Mouse (Mus musculus): Measurements from ENCODE around the gene Lyrm9. TPM values are rescaled to one million over a fixed set of nuclear protein-coding genes. Genes with fewer than 3 reads are reported as not detected.

Lyrm9 gene
- total and polyA plus RNA-seq, 3 experiments: 22.0 to 49.4 (median 35.3) TPM

GRCm38 (mm10) chr11:78830180-78830579 lies 3.8 kb downstream of the Lyrm9 start:
- H3K79me2 ChIP-seq (replicated peaks; ENCODE audit: control insufficient read depth, extremely low read depth, insufficient read depth, poor library complexity, severe bottlenecking): no peaks in the 10 kb centered on the region
- DNase-seq (ENCODE audit: extremely low read depth): no peak
- H3K27me3 ChIP-seq (replicated peaks): no peaks in the 10 kb centered on the region
- H3K4me2 ChIP-seq (ENCODE audit: insufficient read depth, low read depth, poor library complexity, severe bottlenecking): no peak overlapping the region
- no peak for TF ChIP-seq ZC3H11A (IDR thresholded peaks at IDR 0.05; ENCODE audit: low read depth, low read length)
- no peak for TF ChIP-seq CHD2 (IDR thresholded peaks at IDR 0.05; ENCODE audit: low read length)
- TF ChIP-seq NELFE (IDR thresholded peaks at IDR 0.05; ENCODE audit: low read depth, low read length): no peak
- no peak for TF ChIP-seq E2F4 (IDR thresholded peaks at IDR 0.05; ENCODE audit: insufficient replicate concordance, low read depth, low read length)
- TF ChIP-seq ELF1 (IDR thresholded peaks at IDR 0.05; ENCODE audit: low read depth, low read length): no peak
- TF ChIP-seq CTCF (conservative IDR thresholded peaks at IDR 0.05 in 1 of 2, IDR thresholded peaks at IDR 0.05 in 1 of 2; ENCODE audit: low read depth in 2 of 2, low read length in 2 of 2): no peak
- no peak for TF ChIP-seq JUND (conservative IDR thresholded peaks at IDR 0.05; ENCODE audit: low read depth, low read length)
- dilution Hi-C loops (cut with MboI; ENCODE audit: extremely low pct_ligation_motif_present, extremely low pct_unique_long_range_greater_than_20kb, low sequenced_read_pairs) (no loop called here), in situ Hi-C loops (cut with MboI; ENCODE audit: low pct_ligation_motif_present, low pct_unique_long_range_greater_than_20kb, low sequenced_read_pairs) (no loop called here)
- H3K36me3 ChIP-seq (replicated peaks in 1 of 2; ENCODE audit: control insufficient read depth in 1 of 2, insufficient read depth in 1 of 2, low read length in 1 of 2): peaks cover 0 to 16% of the 10 kb centered on the region in 2 experiments
- no peak overlapping the region for H3K9ac ChIP-seq (ENCODE audit: insufficient read depth, low read depth)
- H3K4me3 ChIP-seq (replicated peaks in 1 of 3; ENCODE audit: low read depth in 2 of 3, low read length in 2 of 3, poor library complexity in 1 of 3): no peak overlapping the region
- no peaks in the 10 kb centered on the region for H3K9me3 ChIP-seq (replicated peaks; ENCODE audit: low read length)
- H3K4me1 ChIP-seq (ENCODE audit: control insufficient read depth in 1 of 2, insufficient read depth in 2 of 2): peaks cover 3 to 24% of the 10 kb centered on the region in 2 experiments
- H3K27ac ChIP-seq (ENCODE audit: insufficient read depth, low read depth): no peak overlapping the region

GRCm38 (mm10) chr11:78831716-78832115 lies 5.3 kb downstream of the Lyrm9 start:
- Histone ChIP-seq H3K4me2 (ENCODE audit: insufficient read depth, low read depth, poor library complexity, severe bottlenecking) (no peak overlapping the region), H3K27me3 (replicated peaks) (no peaks in the 10 kb centered on the region), H3K36me3 (replicated peaks in 1 of 2; ENCODE audit: control insufficient read depth in 1 of 2, insufficient read depth in 1 of 2, low read length in 1 of 2) (peaks cover 0 to 25% of the 10 kb centered on the region in 2 experiments), H3K27ac (ENCODE audit: insufficient read depth, low read depth) (no peak overlapping the region), H3K9ac (ENCODE audit: insufficient read depth, low read depth) (no peak overlapping the region), H3K9me3 (replicated peaks; ENCODE audit: low read length) (no peaks in the 10 kb centered on the region), H3K4me1 (ENCODE audit: control insufficient read depth in 1 of 2, insufficient read depth in 2 of 2) (peaks cover 3 to 19% of the 10 kb centered on the region in 2 experiments), H3K4me3 (replicated peaks in 1 of 3; ENCODE audit: low read depth in 2 of 3, low read length in 2 of 3, poor library complexity in 1 of 3) (no peak overlapping the region), H3K79me2 (replicated peaks; ENCODE audit: control insufficient read depth, extremely low read depth, insufficient read depth, poor library complexity, severe bottlenecking) (no peaks in the 10 kb centered on the region)
- DNase-seq (ENCODE audit: extremely low read depth): no peak
- dilution Hi-C loops (cut with MboI; ENCODE audit: extremely low pct_ligation_motif_present, extremely low pct_unique_long_range_greater_than_20kb, low sequenced_read_pairs) (no loop called here), in situ Hi-C loops (cut with MboI; ENCODE audit: low pct_ligation_motif_present, low pct_unique_long_range_greater_than_20kb, low sequenced_read_pairs) (no loop called here)
- TF ChIP-seq JUN (IDR thresholded peaks at IDR 0.05; ENCODE audit: insufficient read depth, low read depth, low read length) (no peak), IRF4 (IDR thresholded peaks at IDR 0.05; ENCODE audit: low read depth, low read length) (no peak), HCFC1 (IDR thresholded peaks at IDR 0.05; ENCODE audit: low read depth, low read length) (no peak), MAFK (IDR thresholded peaks at IDR 0.05; ENCODE audit: insufficient replicate concordance, low read length) (no peak), MAX (IDR thresholded peaks at IDR 0.05; ENCODE audit: low read length) (no peak), NELFE (IDR thresholded peaks at IDR 0.05; ENCODE audit: low read depth, low read length) (no peak), ZNF384 (IDR thresholded peaks at IDR 0.05; ENCODE audit: low read depth, low read length) (no peak), CTCF (conservative IDR thresholded peaks at IDR 0.05 in 1 of 2, IDR thresholded peaks at IDR 0.05 in 1 of 2; ENCODE audit: low read depth in 2 of 2, low read length in 2 of 2) (no peak), GABPA (IDR thresholded peaks at IDR 0.05; ENCODE audit: insufficient replicate concordance, low read depth, low read length) (no peak), CHD1 (IDR thresholded peaks at IDR 0.05; ENCODE audit: low read depth, low read length) (no peak)

All from CH12.LX (cell line).